Mouse (Mus musculus) liver, postnatal 0 days (tissue): Measurements from ENCODE around the gene Cdkn2c.

Experiments used
- CTCF ChIP-seq: sonication (generic); IDR thresholded peaks from 2 replicates; pipeline ENCODE4 v1.5.1; 2016; ENCODE audit warnings: antibody characterized with exemption, low read depth
- EP300 ChIP-seq: IDR thresholded peaks from 2 replicates; pipeline ENCODE4 v1.6.1; 2016; ENCODE audit warnings: antibody characterized with exemption, low read depth, mild to moderate bottlenecking

DNA sequence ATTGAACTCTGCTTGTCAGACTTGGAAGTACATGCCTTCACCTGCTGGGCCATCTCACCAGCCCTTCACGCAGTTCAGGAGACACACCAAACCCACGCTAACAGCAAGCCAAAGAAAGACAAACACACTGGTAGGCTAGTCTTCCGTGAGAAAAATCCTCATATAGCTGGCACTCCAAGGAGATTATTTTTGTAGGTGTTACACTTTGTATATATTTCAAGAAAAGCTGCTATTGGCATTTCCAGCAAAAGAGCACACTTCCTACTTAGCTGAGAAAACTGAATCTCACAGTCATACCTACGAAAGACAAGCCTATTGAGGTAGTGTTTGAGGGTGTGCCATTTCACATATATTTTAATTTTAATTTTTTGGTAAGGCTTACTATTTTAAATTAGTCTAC is 36.0 kb downstream of the Cdkn2c start:
- TF ChIP-seq CTCF, result no peak
- TF ChIP-seq EP300, result no peak
